Mouse (Mus musculus): ENCODE measurements around the gene Ms4a7.

Ms4a7 gene

DNA sequence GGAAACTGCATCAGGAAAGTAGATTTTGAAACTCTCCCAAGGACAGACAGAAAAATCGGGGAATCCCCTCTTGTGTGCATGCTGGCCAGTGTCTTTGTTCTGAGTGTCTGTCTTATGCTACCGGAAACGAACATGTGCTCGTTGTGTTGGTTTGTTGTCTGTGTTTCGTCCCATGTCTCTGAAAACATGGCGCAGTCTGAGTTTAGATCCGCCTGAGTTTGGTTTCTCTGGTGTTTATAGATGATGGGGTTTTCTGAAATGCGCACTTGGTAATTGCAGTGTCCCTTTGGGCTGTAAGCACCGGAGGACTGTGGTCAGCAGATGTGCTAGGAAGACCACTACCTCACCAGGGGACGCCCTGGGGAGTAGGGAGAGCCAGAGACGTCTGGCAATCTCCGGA, 43.0 kb downstream of the Ms4a7 start:
- no peak for TF ChIP-seq GATA4 (IDR thresholded peaks at IDR 0.05; ENCODE audit: insufficient replicate concordance, low read length)

DNA sequence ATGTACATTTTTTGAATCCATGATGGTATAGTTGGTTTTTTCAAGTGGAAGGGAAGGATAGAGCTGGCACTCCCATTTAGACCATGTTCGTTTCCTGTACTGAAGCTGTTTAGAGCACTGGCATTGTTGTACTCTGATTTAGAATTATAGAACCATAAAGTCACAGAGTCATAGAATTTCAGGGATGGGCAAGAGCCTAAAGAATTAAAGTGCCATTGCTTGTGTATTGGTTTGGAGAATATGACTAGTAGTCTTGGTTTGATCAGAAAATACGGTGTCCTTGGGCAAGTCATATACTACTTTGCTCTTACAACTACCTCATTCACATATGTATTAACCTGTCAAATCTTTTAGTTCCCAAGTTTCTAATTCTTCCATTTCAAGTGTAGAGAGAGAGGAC, 52.2 kb downstream of the Ms4a7 start, which contains the start of gene Ms4a5:
Gene Ms4a5 (minus strand): TSS at position 101 of the 400 bp plus-strand sequence.
- TF ChIP-seq GATA4 (IDR thresholded peaks at IDR 0.05; ENCODE audit: insufficient replicate concordance, low read length): no peak

DNA sequence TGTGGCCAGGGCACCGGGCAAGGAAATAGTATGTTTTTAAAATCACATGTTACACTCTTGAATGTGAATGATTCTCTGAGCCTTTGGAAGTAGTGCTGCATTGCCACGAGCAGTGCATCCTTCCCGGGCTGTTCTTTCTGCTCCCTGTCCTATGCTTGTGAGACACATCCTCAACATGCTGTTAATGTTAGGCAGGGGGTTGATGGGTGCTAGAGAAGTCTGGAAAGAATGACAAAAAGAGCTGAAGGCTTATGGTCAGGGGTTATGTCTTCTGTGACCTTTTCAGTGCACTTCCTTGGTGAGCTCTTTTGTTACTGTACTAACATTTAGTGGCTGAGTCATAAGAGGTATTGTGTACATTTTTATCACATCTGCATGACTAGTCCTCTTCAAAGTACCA, 55.7 kb downstream of the Ms4a7 start:
- no peak for TF ChIP-seq GATA4 (IDR thresholded peaks at IDR 0.05; ENCODE audit: insufficient replicate concordance, low read length)

GRCm38 (mm10) chr19:11276431-11276830, 59.5 kb downstream of the Ms4a7 start:
- no peak for TF ChIP-seq GATA4 (IDR thresholded peaks at IDR 0.05; ENCODE audit: insufficient replicate concordance, low read length)

Data from liver, adult (tissue).